Mouse (Mus musculus) common myeloid progenitor, adult 5-6 weeks (primary cell): ENCODE data around the gene Snx17. TPM values are rescaled to one million over a fixed set of nuclear protein-coding genes. Genes with fewer than 3 reads are reported as not detected.

ENCODE experiments used
- ATAC-seq: replicated peaks from 2 replicates; pipeline ENCODE4 v1.8.0; 2016; ENCODE audit warnings: low read depth, mild to moderate bottlenecking, moderate TSS enrichment, inconsistent platforms; ENCODE audit not compliant: poor library complexity, severe bottlenecking
- total RNA-seq: library from RNA; stranded (forward); fragments of 200-1000, 187-1606 nt; gene quantifications from 2 replicates; pipeline ENCODE4 v1.2.3, GENCODE M21; 2017

Gene Snx17
- 38.3 and 46.8 TPM in 2 replicates for total RNA-seq

GRCm38 (mm10) chr5:31192939-31193630 is at the start of gene Snx17, which contains the start of gene Eif2b4:
Snx17 (plus strand) TSS chr5:31193227.
Eif2b4 (minus strand) TSS chr5:31193430.
- peak; percentile 93 for ATAC-seq

GRCm38 (mm10) chr5:31149781-31150180 is 43.2 kb upstream of the Snx17 start:
- ATAC-seq: no peak

DNA sequence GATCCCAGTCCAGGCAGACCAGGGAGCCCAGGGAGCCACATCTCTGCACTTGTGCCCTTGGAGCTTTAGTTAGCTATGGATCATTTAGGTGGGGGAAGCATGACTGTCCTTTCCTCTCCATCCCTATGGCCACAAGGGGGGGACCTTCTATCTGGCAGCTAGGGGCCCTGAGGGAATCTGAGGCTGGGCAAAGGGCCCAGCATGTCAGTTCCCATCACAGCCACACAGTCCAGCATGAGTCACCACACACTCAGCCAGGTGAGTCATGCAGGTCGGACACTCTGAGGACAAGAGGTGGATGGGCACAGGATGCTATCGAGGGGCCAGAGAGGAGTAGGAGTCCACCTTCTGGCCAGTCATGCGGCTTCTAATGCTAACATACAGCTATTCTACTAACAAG is 41.3 kb upstream of the Snx17 start:
- no peak for ATAC-seq

GRCm38 (mm10) chr5:31153516-31154151 is 39.4 kb upstream of the Snx17 start:
- no peak for ATAC-seq

DNA sequence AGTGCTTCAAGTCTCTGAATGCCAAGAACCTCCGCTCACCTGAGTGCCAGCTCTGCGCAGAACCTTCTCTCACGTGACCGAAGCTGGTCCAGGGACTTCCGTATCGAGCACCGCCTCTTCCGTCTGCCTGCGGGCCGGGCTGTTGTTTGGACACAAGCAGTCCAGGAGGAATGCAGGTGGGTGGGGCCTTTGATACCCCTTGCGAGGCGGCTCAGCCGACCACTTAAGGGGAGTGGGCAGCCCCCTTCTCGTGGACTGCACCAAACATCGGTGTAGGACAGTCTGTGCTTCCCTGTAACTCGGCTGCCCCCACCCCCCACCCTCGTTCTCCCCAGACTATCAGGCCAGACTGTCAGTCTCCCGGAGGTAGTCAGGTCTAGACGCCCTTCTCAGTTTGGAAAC is 38.9 kb upstream of the Snx17 start, which contains the start of gene Mpv17:
Mpv17 (minus strand) TSS at position 100 of the 402 bp plus-strand sequence.
- ATAC-seq: peak; percentile 93

- ATAC-seq: 0 out of 2 replicates have a peak, but pooled peaks have one; percentile 47
Observed at GRCm38 (mm10) chr5:31162462-31162861, 30.6 kb upstream of the Snx17 start.

DNA sequence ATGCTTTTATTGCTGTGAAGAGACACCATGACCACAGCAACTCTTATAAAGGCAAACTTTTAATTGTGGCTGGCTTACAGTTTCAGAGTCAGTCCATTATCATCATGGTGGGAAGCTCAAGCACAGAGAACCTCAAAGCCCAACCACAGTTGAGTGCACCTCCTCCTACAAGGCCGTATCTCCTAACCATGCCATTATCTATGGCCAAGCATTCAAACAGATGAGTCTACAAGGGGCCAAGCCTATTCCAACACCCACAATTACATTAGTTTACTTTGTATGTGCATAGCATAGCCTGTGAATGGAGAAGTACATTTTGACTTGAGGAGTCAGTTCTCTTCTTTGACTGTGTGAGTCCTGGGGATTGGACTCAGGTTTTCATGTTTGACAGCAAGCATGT is 28.1 kb upstream of the Snx17 start:
- ATAC-seq: no peak

DNA sequence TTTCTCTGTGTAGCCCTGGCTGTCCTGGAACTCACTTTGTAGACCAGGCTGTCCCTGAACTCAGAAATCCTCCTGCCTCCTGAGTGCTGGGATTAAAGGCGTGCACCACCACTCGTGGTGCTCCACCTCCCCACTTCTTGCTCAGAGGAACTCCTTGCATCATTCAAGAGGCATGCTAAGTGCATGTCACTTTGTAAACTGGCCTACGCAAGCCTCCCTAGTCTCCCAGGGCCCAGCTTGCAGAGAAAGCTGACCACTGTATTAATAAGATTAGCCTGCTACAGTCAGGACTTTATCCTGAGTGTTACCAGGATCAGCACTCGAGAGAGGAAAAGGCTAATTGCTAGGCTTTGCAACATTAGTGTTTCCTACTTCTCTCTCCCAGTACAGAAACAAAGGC is 24.4 kb upstream of the Snx17 start:
- ATAC-seq: no peak

GRCm38 (mm10) chr5:31179301-31179765 is 13.7 kb upstream of the Snx17 start:
- peak; percentile 40 for ATAC-seq

DNA sequence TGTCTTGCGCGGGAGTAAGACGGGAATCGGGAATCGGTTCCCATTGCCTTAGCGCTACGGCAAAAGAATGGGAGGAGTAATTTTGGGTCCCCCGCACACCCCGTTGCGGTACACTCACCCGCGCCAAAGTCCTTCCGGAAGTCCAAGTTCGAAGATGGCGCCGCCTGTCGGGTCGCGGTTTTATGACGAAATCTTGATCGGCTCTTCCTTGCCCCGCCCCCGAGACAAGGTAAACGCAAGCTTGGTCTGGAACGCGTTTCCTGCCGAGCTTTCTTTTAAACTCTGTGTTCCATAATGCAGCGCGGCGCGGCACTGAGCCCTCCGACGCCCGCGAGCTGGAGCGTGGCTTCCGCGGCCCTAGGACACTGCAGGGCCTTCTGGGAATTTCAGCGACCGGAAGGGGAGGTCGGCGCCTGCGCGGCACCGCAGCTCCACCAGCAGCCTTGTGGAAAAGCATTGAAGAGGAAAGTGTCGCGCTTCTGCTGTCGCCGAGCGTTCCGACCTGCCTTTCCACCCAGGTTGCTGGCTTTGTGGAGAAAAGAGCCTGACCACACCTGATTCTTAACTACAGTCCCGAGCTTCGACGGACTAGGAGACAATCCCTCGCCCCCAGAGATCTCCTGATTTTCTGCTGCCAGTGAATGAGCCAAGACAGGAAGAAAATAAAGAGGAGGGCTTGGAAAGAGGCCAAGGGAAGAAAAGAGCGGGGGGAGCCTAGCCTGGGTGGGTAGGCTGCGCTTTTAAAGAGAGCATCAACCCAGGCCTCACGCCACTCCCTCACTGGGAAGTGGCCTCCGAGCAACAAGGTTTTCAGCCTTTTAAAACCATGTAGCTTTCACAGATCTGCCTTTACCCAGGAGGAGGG is 13.0 kb upstream of the Snx17 start, which contains the start of the genes Gm29609 and Gtf3c2:
Gm29609 (minus strand) TSS at position 146 of the 865 bp plus-strand sequence.
Gtf3c2 (minus strand) TSS at position 379 of the 865 bp plus-strand sequence.
- ATAC-seq: peak; percentile 94

GRCm38 (mm10) chr5:31181183-31181770 is 11.8 kb upstream of the Snx17 start:
- ATAC-seq: no peak

DNA sequence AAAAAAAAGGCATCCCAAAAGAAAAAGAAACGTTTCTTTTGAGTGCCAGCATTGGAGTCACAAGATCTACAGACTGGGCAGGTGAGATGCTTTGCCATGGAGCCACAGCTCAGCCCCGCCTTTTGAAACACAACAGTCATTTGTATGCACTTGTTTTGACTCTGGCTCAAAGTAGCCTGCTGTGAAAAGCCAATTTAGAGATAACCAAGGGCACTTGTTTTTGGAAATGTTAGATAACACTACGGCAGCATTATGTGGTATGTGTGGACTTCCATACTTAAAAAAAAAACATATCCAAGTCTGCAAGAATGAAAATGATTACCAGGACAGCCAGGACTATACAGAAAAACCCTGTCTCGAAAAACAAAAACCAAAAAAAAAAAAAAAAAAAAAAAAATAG is 9.3 kb upstream of the Snx17 start:
- no peak for ATAC-seq

DNA sequence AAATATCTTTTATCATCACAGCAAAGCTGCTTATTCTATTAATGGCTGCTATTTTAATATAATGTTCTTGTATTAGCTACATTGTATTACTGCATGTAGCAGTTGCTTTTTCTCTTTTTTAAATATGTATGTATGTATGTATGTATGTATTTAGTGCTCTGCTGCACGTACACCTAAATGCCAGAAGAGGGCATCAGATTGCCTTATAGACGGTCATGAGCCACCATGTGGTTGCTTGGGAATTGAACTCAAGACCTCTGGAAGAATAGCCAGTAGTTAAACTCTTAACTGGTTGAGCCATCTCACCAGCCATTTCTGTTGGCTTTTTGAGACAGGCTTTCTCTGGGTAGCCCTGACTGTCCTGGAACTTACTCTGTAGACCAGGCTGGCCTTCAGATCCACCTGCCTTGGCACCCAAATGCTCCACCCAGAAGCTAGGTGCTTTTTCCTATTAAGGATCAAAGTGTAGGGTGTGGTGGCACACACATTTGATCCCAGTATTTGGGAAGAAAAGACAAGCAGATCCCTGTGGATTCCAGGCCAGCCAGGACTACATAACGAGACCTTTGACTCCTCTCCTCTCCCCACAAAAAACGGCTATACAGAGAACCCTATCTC is 4.7 kb upstream of the Snx17 start:
- no peak for ATAC-seq

DNA sequence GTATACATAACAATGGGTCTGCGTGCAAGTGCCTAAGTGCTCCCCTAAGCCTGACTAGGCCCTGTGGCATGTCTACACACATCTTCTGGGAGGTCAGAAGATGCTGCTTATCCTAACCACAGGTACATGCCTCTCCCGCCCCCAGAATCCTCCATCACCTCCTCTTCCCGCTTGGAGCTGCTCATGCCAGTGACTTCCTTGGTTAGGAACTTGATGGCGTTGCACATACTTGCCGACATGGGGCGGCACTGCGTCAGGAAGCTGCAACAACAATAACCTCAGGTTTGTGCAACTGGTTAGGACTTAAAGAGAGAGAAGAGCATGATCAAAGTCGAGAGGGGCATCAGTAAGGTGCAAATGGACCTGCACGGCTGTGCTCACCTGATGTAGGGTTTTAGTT is 2.8 kb upstream of the Snx17 start:
- no peak for ATAC-seq

DNA sequence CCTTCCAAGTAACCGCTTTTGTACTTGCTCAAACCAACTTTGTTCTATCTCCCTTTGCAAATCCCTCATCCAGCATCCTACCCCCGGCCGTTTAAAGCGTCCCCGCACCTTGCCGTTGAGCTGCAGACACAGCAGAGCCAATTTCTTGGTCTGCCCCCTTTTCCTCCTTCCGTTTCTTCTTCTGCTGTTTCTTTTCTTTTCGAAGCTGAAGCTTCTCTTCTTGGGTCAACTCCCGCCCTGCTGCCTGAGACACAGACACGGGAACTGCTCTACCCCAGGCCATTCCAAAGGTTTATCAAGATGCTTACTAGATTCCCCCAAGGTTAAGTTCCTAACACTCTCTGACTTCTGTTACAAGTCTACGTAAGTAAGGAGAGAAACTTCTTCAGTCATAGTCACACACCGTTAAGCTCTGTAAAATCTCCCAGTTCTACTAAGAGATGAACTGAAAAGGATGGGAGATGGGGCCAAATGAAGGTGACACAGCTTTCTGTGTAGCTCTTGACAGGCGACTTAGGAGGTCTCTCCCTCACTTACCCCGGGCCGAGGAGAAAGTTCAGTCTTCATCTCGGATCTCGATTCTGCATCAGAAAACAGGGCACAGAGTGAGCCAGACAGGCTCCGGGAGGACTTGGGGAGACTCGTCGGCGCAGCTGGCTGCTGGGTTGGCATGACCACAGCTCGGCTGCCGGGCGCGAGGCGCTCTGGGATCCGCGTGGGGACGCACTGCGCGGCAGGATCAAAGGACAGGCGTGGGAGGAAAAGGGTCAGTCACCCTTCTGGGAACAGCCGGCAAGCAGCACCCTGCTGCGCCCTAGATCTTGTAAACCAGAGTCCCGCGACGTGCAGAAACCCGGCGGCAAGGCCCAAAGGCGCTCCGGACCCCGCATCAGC is 735 bp upstream of the Snx17 start:
- ATAC-seq: peak; percentile 31; the same call in 1 of the 2 replicates

GRCm38 (mm10) chr5:31193631-31194281 is 729 bp downstream of the Snx17 start:
- no peak for ATAC-seq

DNA sequence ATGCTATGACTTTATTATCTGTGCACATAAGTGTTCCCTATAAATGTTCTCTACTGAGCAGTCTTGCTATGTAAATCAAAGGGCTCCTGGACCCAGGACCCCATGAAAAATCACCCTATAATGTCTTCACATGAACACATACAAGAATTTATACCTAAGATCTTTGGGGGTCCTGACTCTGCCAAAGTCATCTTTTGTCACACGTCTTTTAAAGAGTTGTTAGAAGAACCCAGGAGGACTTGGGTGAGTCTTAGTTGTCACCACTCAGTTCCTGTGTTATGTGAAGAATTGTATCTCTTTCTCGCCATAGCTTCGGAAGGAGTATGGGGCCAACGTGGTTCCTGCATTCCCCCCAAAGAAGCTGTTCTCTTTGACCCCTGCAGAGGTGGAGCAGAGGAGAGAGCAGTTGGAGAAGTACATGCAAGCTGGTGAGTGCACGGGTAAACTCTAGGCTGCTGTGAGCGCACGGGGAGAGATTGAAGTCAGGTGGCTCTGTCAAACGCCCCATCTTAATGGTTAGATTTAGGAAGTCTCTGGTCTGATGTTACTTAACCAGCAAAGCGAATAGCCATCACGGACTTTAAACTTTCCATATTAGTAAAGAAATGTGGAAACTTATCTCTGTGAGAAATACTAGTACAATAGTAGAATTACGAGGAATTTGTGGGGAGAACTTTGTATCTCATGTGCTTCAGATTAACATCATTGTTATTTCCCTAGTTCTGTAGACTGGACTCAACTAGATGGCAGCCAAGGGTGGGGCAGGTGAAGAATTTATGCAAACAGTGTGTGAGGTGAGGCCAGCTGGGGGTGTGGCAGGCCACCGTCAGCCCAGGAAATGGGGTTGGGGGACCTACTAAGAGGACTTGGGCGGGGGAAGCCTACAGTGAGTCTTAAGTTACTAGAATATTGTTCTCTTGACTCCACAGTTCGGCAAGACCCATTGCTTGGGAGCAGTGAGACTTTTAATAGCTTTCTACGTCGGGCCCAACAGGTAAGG is 1.8 kb downstream of the Snx17 start:
- ATAC-seq: no peak
